Mouse (Mus musculus) brain, embryonic 14.5 days (tissue): ENCODE data around the gene Klhl7.

Source experiments
- CTCF ChIP-seq: fragments of 200-500 bp; IDR thresholded peaks from 2 replicates; pipeline ENCODE4 v1.5.1; 2012; ENCODE audit warnings: inconsistent platforms, mild to moderate bottlenecking, moderate library complexity, borderline replicate concordance; ENCODE audit not compliant: insufficient read depth, insufficient read length; ENCODE audit errors: extremely low read depth
- POLR2A ChIP-seq: fragments of 200-500 bp; IDR thresholded peaks from 2 replicates; pipeline ENCODE4 v1.6.1; 2012; ENCODE audit warnings: mild to moderate bottlenecking, inconsistent platforms, borderline replicate concordance; ENCODE audit not compliant: poor library complexity, insufficient read depth, insufficient read length, severe bottlenecking; ENCODE audit errors: extremely low read depth

- TF ChIP-seq POLR2A: no peak
- no peak for TF ChIP-seq CTCF
Observed at GRCm38 (mm10) chr5:24054382-24054781, 46.0 kb upstream of the Klhl7 start.
